Mouse (Mus musculus) limb, embryonic 12.5 days (tissue): ENCODE measurements around the gene Proz. TPM values are rescaled to one million over a fixed set of nuclear protein-coding genes. Genes with fewer than 3 reads are reported as not detected.

Experiments used
- ATAC-seq: fragments of 200-750 bp; cut with Nextera tagmentation; 2 replicates; pipeline ENCODE4 v1.8.0; 2017; ENCODE audit warnings: low read depth, moderate TSS enrichment; ENCODE audit not compliant: insufficient number of reproducible peaks, insufficient read depth, low FRiP score, low TSS enrichment
- H3K27ac ChIP-seq: fragments of 300-500 bp; sonication (generic); 2 replicates; pipeline ENCODE4 v1.5.1; 2016; ENCODE audit warnings: mild to moderate bottlenecking, moderate library complexity
- H3K27me3 ChIP-seq: fragments of 300-500 bp; sonication (generic); 2 replicates; pipeline ENCODE4 v1.6.1; 2016; ENCODE audit warnings: mild to moderate bottlenecking, moderate library complexity
- H3K36me3 ChIP-seq: fragments of 300-500 bp; sonication (generic); 2 replicates; pipeline ENCODE4 v1.6.1; 2016; ENCODE audit warnings: mild to moderate bottlenecking, moderate library complexity
- H3K4me1 ChIP-seq: fragments of 300-500 bp; sonication (generic); replicated peaks from 2 replicates; pipeline ENCODE4 v1.6.1; 2016
- H3K4me2 ChIP-seq: fragments of 300-500 bp; sonication (generic); 2 replicates; pipeline ENCODE4 v1.6.1; 2016; ENCODE audit warnings: mild to moderate bottlenecking, moderate library complexity
- H3K4me3 ChIP-seq: fragments of 300-500 bp; sonication (generic); replicated peaks from 2 replicates; pipeline ENCODE4 v1.5.1; 2016; ENCODE audit warnings: mild to moderate bottlenecking
- H3K9ac ChIP-seq: fragments of 300-500 bp; sonication (generic); replicated peaks from 2 replicates; pipeline ENCODE4 v1.6.1; 2016; ENCODE audit warnings: mild to moderate bottlenecking, moderate library complexity
- H3K9me3 ChIP-seq: fragments of 300-500 bp; sonication (generic); 2 replicates; pipeline ENCODE4 v1.6.1; 2016; ENCODE audit warnings: mild to moderate bottlenecking, moderate library complexity
- WGBS: fragments of 180-500 bp; shearing (Covaris S2); methylation state at CpG from one replicate; pipeline ENCODE4 v1.1.7; 2016; 5-methylcytosine and 5-hydroxymethylcytosine counted together
- polyA plus RNA-seq: library from polyadenylated mRNA; unstranded; fragments of >200 nt; fragmentation: Nextera tagmentation; extraction: Ambion mirVana; gene quantifications from 2 replicates; pipeline ENCODE4 v1.2.1, GENCODE M21; 2016

The Proz gene
- 0.10 and 0.18 TPM in 2 replicates for polyA plus RNA-seq

DNA sequence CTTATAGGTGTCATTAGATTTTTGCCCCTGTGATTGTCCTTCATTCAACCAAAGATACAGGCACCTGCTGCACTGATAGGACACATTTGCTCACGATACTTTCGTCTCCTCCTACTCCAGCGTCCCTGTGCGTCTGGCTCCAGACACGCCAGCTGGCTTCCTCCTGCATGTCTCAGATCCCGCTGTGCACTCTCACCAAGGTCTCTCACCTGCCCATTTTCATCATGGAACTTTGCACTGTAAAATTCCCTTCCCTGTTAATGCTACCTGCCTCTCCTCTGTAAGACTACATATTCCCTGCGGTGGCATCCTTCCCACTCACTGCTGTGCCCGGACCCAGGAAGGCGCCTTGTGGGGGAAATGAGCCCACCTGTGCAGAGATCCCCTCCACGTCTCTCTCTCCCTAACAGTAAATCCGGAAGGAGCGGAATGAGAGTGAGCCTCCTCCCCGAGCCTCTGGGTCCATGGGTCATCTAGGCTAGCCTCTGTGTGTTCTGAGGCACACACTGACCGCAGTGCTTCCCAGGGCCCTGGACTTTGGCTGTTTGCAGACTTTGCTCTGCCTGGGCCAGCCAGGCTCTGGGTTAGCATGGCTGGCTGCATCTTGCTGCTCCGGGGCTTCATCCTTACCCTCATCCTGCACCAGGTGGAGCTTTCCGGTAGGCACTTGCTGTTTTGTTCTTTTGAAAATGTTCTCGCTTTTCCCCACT lies at the start of gene Proz:
Proz (plus strand) TSS at position 474 of the 710 bp plus-strand sequence.
- H3K9me3 ChIP-seq, result no peaks in the 10 kb centered on the region
- H3K36me3 ChIP-seq, result no peaks in the 10 kb centered on the region
- H3K4me3 ChIP-seq, result no peak within 1 kb of the TSS
- no peak within 1 kb of the TSS for H3K9ac ChIP-seq
- no peak within 1 kb of the TSS for H3K4me2 ChIP-seq
- no peaks in the 10 kb centered on the region for H3K4me1 ChIP-seq
- H3K27me3 ChIP-seq, result no peaks in the 10 kb centered on the region
- H3K27ac ChIP-seq, result no peak within 1 kb of the TSS
- 74% methylated on average over 17 of the region's 17 CpGs for WGBS
- ATAC-seq, result no peak

DNA sequence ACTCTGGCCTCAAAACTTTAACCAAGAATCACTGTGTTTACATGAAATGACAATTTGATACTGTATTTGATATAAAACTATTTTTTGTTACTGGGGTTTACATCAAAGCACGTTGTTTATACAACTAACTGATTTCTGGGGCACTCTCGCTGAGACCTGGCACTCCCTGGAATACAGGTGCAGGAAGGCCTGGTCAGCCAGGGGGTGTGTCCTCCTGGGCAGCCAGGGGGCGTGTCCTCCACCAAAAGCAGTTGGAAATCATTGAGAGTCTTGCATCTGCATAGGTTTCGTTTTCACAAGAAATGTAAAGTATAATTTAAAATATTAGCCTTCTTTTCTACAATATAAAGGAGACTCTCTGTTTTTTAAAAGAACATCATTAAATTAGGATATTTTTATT lies 41.2 kb upstream of the Proz start:
- ATAC-seq, result no peak
- Histone ChIP-seq H3K9ac (no peak overlapping the region), H3K9me3 (no peaks in the 10 kb centered on the region), H3K4me3 (no peak overlapping the region), H3K4me1 (no peaks in the 10 kb centered on the region), H3K27me3 (no peaks in the 10 kb centered on the region), H3K4me2 (no peak overlapping the region), H3K27ac (no peak overlapping the region), H3K36me3 (peaks cover 35% of the 10 kb centered on the region)
- 62% methylated on average over 4 of the region's 4 CpGs for WGBS

DNA sequence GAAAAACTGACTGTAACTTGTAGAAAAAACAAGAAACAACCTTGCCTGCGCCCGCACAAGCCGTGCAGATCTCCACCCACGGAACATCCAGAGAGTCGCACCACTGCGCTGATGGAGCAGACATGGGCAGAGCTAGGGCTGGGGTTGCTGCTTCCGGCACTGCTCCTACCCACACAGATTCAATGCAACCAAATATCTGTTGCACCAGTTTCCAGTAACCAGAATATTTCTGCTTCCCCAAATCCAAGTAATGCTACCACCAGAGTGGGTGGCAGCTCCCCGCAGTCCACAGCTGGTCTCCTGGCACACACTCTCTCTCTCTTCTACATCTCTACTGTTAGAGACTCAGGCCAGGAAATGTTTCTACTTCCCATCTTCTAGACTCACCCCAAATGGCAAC lies 38.9 kb upstream of the Proz start:
- Histone ChIP-seq H3K27ac (no peak overlapping the region), H3K9me3 (no peaks in the 10 kb centered on the region), H3K4me1 (no peaks in the 10 kb centered on the region), H3K27me3 (no peaks in the 10 kb centered on the region), H3K4me3 (no peak overlapping the region), H3K9ac (no peak overlapping the region), H3K36me3 (peaks cover 22% of the 10 kb centered on the region), H3K4me2 (no peak overlapping the region)
- WGBS, result 93% methylated on average over 8 of the region's 8 CpGs
- ATAC-seq, result no peak

DNA sequence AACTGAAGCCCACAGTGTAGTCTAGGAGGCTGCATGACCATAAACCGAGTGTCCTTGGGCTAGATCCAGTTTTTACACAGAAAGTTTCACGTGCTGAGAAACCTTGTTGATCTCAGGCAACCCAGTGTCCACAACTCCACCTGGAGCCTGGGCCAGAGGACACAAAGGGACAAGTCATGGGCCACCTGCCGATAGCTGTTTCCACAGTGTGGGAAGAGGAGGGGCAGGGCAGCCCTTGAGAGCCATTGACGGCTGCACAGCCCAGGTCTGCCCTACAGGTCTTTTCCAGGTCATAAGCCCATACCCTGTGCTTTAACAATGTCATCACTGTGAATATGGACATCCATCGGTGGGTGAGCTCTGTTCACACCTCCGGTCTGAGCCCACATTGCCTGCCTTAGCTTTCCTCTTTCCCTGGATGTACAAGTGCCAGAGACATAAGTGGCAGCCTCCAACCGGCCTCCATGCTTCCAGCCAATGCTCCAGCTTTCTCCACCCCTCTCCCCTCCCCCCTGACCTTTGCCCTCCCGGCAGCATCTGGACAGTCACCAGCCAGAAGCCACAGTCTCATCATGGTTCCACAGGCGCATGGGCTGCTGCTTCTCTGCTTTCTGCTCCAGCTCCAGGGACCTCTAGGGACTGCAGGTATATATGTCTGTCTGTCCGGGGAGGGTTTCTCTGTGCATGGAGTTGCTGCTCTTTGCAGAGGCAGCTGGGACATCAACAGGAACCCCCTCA lies 35.1 kb upstream of the Proz start, which contains the start of gene F7:
F7 (plus strand) TSS at position 548 of the 738 bp plus-strand sequence.
- H3K27me3 ChIP-seq, result no peaks in the 10 kb centered on the region
- WGBS, result 60% methylated on average over 10 of the region's 10 CpGs
- 0 out of 2 replicates have a peak, but pooled peaks cover 5% of the 10 kb centered on the region for H3K4me1 ChIP-seq
- no peak within 1 kb of the TSS for H3K9ac ChIP-seq
- ATAC-seq, result no peak; the same call in 1 of the 2 replicates
- no peak within 1 kb of the TSS for H3K4me3 ChIP-seq
- no peak within 1 kb of the TSS for H3K4me2 ChIP-seq
- H3K36me3 ChIP-seq, result no peaks in the 10 kb centered on the region
- no peak within 1 kb of the TSS for H3K27ac ChIP-seq
- no peaks in the 10 kb centered on the region for H3K9me3 ChIP-seq

DNA sequence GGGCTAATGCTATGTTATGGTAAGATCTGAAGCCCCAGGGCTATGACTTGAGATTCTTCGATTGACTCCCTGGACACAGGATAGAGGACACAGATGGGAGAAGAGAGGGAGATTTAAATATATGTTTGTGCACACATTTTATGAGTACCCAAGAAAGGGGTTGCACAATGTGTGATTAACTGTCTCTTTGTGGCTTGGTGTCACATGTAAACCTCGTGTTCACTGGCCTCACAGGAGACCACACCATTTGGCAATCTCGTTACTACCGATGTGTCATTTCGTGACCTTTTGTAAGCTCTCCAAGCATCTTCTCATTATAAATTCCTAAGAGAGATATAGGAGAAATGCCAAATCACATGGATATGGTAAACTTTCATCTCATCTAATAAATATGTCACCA lies 33.1 kb upstream of the Proz start:
- no peaks in the 10 kb centered on the region for H3K27me3 ChIP-seq
- 85% methylated on average over 5 of the region's 5 CpGs for WGBS
- no peak overlapping the region for H3K4me2 ChIP-seq
- H3K27ac ChIP-seq, result no peak overlapping the region
- no peak overlapping the region for H3K4me3 ChIP-seq
- no peak for ATAC-seq
- 0 out of 2 replicates have a peak, but pooled peaks cover 5% of the 10 kb centered on the region for H3K4me1 ChIP-seq
- H3K9me3 ChIP-seq, result no peaks in the 10 kb centered on the region
- no peak overlapping the region for H3K9ac ChIP-seq
- no peaks in the 10 kb centered on the region for H3K36me3 ChIP-seq

DNA sequence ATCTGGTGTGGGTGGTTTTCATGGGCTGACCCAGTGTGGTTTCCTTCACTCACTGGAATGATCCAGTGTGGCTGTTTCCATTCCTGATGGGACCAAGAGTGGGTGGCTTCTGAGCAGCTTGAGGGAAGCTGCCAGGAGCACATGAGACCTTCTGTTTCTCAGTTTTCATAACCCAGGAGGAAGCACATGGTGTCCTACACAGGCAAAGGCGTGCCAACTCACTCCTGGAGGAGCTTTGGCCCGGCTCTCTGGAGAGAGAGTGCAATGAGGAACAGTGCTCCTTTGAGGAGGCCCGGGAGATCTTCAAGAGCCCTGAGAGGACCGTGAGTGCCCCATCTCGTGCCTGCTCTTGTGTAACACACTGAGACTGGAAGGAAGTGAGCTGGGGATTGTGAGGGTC lies 32.2 kb upstream of the Proz start:
- WGBS, result 76% methylated on average over 5 of the region's 5 CpGs
- Histone ChIP-seq H3K36me3 (no peaks in the 10 kb centered on the region), H3K9me3 (no peaks in the 10 kb centered on the region), H3K9ac (no peak overlapping the region), H3K4me2 (no peak overlapping the region), H3K27me3 (no peaks in the 10 kb centered on the region; the same call in 1 of the 2 replicates), H3K27ac (no peak overlapping the region), H3K4me3 (no peak overlapping the region), H3K4me1 (0 out of 2 replicates have a peak, but pooled peaks cover 5% of the 10 kb centered on the region)
- no peak for ATAC-seq

DNA sequence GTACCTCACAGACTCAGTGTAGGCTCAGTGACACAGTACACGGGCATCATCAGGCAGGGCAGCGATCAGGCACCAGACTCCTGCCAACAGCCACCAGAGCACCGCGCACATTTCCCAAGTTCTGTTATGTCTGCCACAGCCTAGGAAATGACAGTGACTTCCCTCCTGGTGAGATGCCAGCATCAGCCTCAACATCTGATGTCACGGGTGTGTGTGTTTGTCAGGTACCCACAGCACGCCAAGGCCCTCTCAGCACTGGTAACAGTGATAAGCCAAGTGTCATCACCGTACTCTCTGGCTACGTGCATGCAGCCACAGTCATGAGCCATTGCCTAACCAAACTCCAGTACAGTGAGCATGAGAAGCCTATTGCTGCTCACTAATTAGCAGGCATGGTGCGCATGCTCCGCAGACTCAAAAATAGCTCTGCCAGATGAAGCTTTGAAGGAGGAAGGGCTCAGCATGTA lies 24.3 kb upstream of the Proz start:
- no peak overlapping the region for H3K4me3 ChIP-seq
- H3K27me3 ChIP-seq, result no peaks in the 10 kb centered on the region; the same call in 1 of the 2 replicates
- H3K9ac ChIP-seq, result no peak overlapping the region
- WGBS, result 88% methylated on average over 10 of the region's 10 CpGs
- no peaks in the 10 kb centered on the region for H3K36me3 ChIP-seq
- H3K27ac ChIP-seq, result no peak overlapping the region
- H3K9me3 ChIP-seq, result no peaks in the 10 kb centered on the region
- no peak for ATAC-seq
- peaks cover 11% of the 10 kb centered on the region; the same call in 1 of the 2 replicates for H3K4me1 ChIP-seq
- H3K4me2 ChIP-seq, result no peak overlapping the region

DNA sequence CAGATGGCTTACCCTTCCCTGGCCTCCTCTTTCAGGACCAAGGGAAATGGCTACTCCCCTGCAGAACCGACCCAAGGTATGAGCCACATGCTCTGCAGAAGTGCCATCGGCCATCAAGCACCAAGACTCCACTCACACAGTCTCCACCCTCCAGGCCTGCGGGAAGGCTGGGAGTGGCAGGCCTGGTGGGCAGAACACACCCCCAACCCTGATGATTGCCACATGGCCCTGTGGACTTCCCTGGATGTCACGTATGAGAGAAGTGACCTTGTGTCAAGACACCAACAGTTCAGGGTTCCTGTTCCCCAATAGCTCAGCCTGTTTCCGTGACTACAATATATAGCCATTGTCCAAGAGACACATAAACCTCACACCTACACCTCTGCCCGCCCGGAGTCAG lies 23.7 kb upstream of the Proz start, which contains the start of gene F10:
F10 (plus strand) TSS at position 294 of the 400 bp plus-strand sequence.
- peaks cover 11% of the 10 kb centered on the region; the same call in 1 of the 2 replicates for H3K4me1 ChIP-seq
- H3K27me3 ChIP-seq, result no peaks in the 10 kb centered on the region; the same call in 1 of the 2 replicates
- H3K27ac ChIP-seq, result no peak within 1 kb of the TSS
- no peak within 1 kb of the TSS for H3K9ac ChIP-seq
- no peaks in the 10 kb centered on the region for H3K36me3 ChIP-seq
- no peaks in the 10 kb centered on the region for H3K9me3 ChIP-seq
- H3K4me2 ChIP-seq, result no peak within 1 kb of the TSS
- ATAC-seq, result no peak
- H3K4me3 ChIP-seq, result no peak within 1 kb of the TSS
- 60% methylated on average over 7 of the region's 7 CpGs for WGBS

DNA sequence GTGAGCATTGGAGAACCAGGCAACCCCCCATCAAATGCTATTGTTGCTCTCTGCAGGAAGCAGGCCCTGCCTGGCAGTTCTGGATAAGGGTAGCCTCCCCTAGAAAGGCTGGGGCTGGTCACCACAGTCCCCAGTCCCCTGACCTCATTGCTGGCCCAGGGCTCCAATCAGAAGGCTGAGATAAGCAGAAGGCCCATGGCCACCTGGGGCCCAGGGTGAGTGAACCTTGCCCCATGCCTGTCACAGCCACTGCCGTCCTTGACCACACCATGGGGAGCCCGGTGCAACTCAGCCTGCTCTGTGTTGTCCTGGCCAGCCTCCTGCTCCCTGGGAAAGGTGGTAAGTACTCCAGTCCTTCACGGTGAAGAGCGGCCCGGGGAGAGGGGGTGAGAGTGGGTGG lies 23.1 kb upstream of the Proz start:
- no peak overlapping the region for H3K9ac ChIP-seq
- peaks cover 11% of the 10 kb centered on the region; the same call in 1 of the 2 replicates for H3K4me1 ChIP-seq
- H3K36me3 ChIP-seq, result no peaks in the 10 kb centered on the region
- H3K4me3 ChIP-seq, result no peak overlapping the region
- H3K4me2 ChIP-seq, result no peak overlapping the region
- ATAC-seq, result no peak
- no peaks in the 10 kb centered on the region for H3K9me3 ChIP-seq
- WGBS, result 42% methylated on average over 5 of the region's 5 CpGs
- no peaks in the 10 kb centered on the region; the same call in 1 of the 2 replicates for H3K27me3 ChIP-seq
- no peak overlapping the region for H3K27ac ChIP-seq

DNA sequence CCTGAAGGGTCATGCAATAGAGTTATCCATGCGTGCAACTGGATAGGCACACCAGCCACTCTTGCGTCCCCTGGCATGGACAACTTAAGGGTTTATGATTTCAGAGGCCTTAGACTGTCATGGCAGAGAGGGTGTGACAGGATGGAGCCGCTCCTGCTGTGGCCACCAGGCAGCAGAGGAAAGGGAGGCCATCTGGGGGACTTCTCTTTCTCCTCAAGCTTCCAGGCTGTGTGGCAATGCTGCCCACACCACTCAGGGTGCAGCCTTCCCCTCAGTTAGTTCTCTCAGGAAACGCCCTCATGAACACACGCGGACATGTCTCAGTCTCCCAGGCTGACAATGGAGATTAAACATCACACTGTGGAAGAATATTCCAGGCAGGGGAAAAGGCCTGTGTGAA lies 21.7 kb upstream of the Proz start:
- no peaks in the 10 kb centered on the region for H3K36me3 ChIP-seq
- no peaks in the 10 kb centered on the region for H3K27me3 ChIP-seq
- WGBS, result 87% methylated on average over 6 of the region's 6 CpGs
- no peak overlapping the region for H3K27ac ChIP-seq
- no peak overlapping the region for H3K4me3 ChIP-seq
- H3K4me1 ChIP-seq, result peaks cover 11% of the 10 kb centered on the region; the same call in 1 of the 2 replicates
- H3K4me2 ChIP-seq, result no peak overlapping the region
- no peak for ATAC-seq
- H3K9ac ChIP-seq, result no peak overlapping the region
- no peaks in the 10 kb centered on the region for H3K9me3 ChIP-seq

DNA sequence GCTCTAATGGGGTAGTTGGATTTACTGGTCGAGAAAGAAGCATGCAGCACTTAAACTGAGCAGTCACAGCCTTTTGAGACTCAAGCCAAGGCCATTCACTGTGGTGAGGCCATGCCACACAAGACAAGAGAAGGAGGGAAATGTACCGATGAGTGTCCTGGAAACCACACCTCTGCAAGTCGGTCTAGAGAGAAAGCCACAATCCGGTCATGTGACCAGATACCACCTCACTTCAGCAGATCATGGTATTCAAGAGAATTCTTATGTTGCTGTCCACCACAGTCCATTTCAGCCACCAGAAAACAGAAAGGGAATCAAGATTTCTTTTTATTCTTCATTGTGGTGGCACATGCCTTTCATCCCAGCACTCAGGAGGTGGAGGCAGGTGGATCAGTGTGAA lies 19.3 kb upstream of the Proz start:
- Histone ChIP-seq H3K4me1 (peaks cover 10% of the 10 kb centered on the region; the same call in 1 of the 2 replicates), H3K9me3 (no peaks in the 10 kb centered on the region), H3K4me3 (no peak overlapping the region), H3K36me3 (no peaks in the 10 kb centered on the region), H3K9ac (no peak overlapping the region), H3K27me3 (no peaks in the 10 kb centered on the region), H3K27ac (no peak overlapping the region), H3K4me2 (no peak overlapping the region)
- 81% methylated on average over 4 of the region's 4 CpGs for WGBS
- ATAC-seq, result no peak
